Mouse (Mus musculus) fat pad, adult 2 months (tissue): ENCODE measurements at regions not wholly inside any gene's neighbourhood (a gene's known extent, or its start where the extent isn't known, plus 50 kb on each side); places are given as distances from the start of the nearest gene placed in this dataset.

ENCODE experiments used
- DNase-seq: peaks from one replicate; pipeline ENCODE4 v3.0.0-alpha.2; 2011; ENCODE audit warnings: low read depth, low spot score; ENCODE audit errors: extremely low read depth

- DNase-seq: no peak
These were observed 169.1 kb upstream of the Ubr2 start for GRCm38 (mm10) chr17:47179410-47179809.

GRCm38 (mm10) chr17:47178705-47179104 is 168.3 kb upstream of the Ubr2 start:
- no peak for DNase-seq

- DNase-seq: no peak
These were observed 167.4 kb upstream of the Ubr2 start for GRCm38 (mm10) chr17:47177671-47178246.

- DNase-seq: no peak
These were observed 166.0 kb upstream of the Ubr2 start for GRCm38 (mm10) chr17:47176328-47176727.

GRCm38 (mm10) chr17:47174748-47175215 is 164.4 kb upstream of the Ubr2 start:
- no peak for DNase-seq

GRCm38 (mm10) chr17:47171801-47172200 is 161.4 kb upstream of the Ubr2 start:
- no peak for DNase-seq

GRCm38 (mm10) chr17:47170978-47171593 is 160.7 kb upstream of the Ubr2 start:
- no peak for DNase-seq

GRCm38 (mm10) chr17:47168105-47168504 is 157.7 kb upstream of the Ubr2 start:
- no peak for DNase-seq

GRCm38 (mm10) chr17:47163677-47164340 is 153.5 kb upstream of the Ubr2 start:
- no peak for DNase-seq

GRCm38 (mm10) chr17:47162459-47162858 is 152.1 kb upstream of the Ubr2 start:
- no peak for DNase-seq

GRCm38 (mm10) chr17:47156237-47156636 is 145.9 kb upstream of the Ubr2 start:
- no peak for DNase-seq

GRCm38 (mm10) chr17:47151557-47152278 is 141.4 kb upstream of the Ubr2 start:
- no peak for DNase-seq

GRCm38 (mm10) chr17:47151193-47151556 is 140.8 kb upstream of the Ubr2 start:
- no peak for DNase-seq

- no peak for DNase-seq
These were observed 140.3 kb upstream of the Ubr2 start for GRCm38 (mm10) chr17:47150636-47151035.

GRCm38 (mm10) chr17:47149662-47150061 is 139.3 kb upstream of the Ubr2 start:
- DNase-seq: no peak

- DNase-seq: no peak
These were observed 138.8 kb upstream of the Ubr2 start for GRCm38 (mm10) chr17:47149158-47149557.

- DNase-seq: no peak
These were observed 136.3 kb upstream of the Ubr2 start for GRCm38 (mm10) chr17:47146640-47147039.

GRCm38 (mm10) chr17:47145590-47145989 is 135.2 kb upstream of the Ubr2 start:
- no peak for DNase-seq

- DNase-seq: no peak
These were observed 134.6 kb upstream of the Ubr2 start for GRCm38 (mm10) chr17:47144996-47145395.

GRCm38 (mm10) chr17:47144460-47144859 is 134.1 kb upstream of the Ubr2 start:
- DNase-seq: no peak

- no peak for DNase-seq
These were observed 133.5 kb upstream of the Ubr2 start for GRCm38 (mm10) chr17:47143898-47144297.

- DNase-seq: no peak
These were observed 132.5 kb upstream of the Ubr2 start for GRCm38 (mm10) chr17:47142885-47143284.
